Mouse (Mus musculus) megakaryocyte, adult 5-6 weeks (primary cell): ENCODE measurements at regions not wholly inside any gene's neighbourhood (a gene's known extent, or its start where the extent isn't known, plus 50 kb on each side); places are given as distances from the start of the nearest gene placed in this dataset.

Experiments
- ATAC-seq: 2 replicates; pipeline ENCODE4 v1.8.0; 2016; ENCODE audit warnings: mild to moderate bottlenecking, inconsistent platforms; ENCODE audit not compliant: poor library complexity, severe bottlenecking

DNA sequence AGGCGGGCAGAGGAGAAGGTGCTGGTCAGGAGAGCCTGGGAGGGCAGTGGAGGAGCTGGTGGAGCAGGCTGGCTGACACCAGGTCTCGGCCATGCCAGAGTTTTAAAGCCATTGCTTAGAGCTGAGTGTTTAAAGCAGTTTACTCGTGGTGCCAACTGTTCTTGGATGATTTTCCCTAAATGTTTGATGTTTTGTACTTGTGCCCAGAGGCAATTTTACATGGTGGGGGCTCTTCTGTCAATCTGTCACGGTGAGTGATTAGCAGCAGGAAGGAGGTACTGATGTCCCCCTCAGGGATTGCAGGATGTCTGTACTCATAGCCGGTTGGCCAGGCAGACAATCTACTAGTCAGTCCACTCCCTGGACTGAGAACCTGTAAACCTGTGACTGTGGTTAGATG, 156.7 kb upstream of the 4931429L15Rik start:
- no peak for ATAC-seq

GRCm38 (mm10) chr9:46473681-46474080, 153.9 kb upstream of the 4931429L15Rik start:
- no peak for ATAC-seq

DNA sequence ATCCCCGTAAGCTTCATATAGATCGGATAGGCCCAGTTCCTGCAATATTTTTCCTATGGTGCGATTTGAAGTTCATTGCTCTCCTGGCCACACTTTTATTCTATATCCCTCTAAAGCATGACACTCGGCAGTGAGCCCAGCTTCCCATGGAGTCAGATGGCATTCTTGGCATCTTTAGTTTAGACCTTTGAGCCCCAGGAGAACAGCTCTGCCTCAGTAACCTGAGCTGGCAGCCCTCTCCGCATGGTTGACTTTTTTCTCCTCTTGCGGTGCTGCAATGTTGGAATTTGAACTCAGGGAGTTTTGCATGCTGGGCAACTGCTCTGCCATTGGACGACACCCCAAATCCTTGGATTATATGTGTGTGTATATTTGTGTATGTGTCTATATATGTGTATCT, 149.7 kb upstream of the 4931429L15Rik start:
- ATAC-seq: no peak

DNA sequence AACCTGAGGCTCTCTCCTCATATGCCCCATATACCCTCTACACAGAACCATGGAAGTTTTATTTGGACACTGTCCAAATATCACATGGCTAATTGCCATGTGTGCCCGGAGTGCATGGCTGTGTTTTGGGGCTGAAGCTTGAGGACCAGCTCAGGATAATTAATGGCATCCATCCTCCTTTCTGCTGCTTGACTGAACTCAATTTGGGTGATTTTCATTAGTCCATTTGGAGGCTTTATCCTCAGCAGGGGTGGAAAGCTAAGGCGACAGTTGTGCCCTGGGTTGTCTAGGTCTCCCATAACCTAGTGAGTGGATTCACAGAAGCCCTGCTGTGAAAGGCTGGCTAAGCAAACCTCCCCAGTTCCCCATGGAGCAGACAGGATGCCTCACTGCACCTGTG, 148.5 kb upstream of the 4931429L15Rik start:
- no peak for ATAC-seq

DNA sequence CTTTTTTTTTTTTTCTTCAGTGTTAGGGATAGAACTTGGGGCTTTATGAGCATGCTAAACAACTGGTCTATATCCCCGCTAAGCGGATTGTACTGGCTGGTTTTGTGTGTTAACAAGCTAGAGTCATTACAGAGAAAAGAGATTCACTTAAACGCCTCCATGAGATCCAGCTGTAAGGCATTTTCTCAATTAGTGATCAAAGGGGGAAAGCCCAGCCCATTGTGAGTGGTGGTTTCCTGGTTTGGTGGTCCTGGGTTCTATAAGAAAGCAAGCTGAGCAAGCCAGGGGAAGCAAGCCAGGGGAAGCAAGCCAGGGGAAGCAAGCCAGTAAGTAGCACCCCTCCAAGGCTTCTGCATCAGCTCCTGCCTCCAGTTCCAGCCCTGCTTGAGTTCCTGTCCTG, 147.9 kb upstream of the 4931429L15Rik start:
- ATAC-seq: no peak

- no peak for ATAC-seq
Measured at GRCm38 (mm10) chr9:46462681-46463080, 142.9 kb upstream of the 4931429L15Rik start.

GRCm38 (mm10) chr9:46457945-46458344, 138.2 kb upstream of the 4931429L15Rik start:
- no peak for ATAC-seq

GRCm38 (mm10) chr9:46454807-46455610, 135.2 kb upstream of the 4931429L15Rik start:
- ATAC-seq: no peak

DNA sequence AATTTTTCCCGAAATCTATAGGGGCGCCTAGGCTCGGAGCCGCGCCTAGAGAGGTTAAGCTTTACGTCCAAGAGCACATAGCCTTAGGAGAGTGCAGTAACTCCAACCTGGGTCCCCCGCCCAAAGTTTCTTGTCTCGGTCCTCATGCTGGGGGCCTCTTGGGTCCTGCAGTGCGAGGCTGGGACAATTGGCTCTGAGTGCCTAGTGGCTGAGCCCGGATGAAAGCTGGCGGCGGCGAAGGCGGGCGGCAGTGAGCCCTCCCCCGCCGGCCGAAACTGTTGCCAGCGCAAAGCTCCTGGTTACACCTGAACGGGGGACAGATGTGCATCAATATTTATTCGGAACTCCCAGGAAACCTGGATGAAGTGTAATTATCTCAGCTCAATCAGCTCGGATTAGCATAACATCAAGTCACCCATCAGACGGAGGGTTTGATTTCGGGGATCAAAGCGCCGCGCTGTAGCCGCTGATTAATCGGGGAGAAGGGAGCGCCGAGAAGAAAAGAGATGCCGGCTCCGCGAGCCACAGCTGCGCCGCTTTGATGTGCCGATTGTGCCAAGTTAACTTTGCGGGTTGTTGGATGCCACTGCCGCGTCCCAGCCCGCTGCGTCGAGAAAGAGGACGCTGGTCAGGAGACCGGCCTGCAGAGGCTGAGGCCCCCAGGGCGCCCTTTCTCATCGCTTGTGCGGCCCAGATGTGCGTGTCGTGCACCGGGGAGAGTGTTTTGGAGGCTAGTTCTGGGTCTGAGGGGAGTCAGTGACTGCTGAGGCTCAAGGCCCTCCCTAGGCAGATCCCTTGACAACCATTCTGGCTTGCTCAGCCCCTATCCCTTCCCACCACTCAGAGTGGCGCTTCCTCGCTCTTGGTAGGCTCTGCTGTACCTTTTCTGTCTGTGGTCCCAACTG, 123.7 kb upstream of the 4931429L15Rik start:
- no peak for ATAC-seq

DNA sequence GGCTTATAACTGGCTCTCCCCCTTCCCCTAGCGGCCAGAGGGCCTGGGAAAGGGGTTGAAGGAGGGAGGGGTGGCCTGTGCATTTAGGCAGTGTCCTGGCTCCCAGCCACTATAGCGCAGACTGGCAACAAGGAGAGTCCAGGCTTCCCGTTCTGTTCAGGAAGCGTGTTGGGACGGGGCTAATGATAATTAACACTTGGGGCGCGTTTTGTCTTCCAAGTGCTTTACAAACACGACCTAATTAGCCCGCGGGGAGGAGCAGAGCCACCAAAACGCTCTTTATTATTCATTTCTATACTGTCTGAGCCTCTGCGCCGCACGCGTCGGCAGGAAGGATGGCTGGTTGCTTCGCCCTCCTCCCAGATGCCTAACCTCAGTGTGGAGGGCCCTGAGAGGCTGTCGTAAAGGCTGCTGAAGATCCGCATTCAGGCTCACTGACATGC, 123.0 kb upstream of the 4931429L15Rik start:
- ATAC-seq: no peak

- ATAC-seq: no peak
Measured at GRCm38 (mm10) chr9:46440226-46440625, 120.4 kb upstream of the 4931429L15Rik start.

DNA sequence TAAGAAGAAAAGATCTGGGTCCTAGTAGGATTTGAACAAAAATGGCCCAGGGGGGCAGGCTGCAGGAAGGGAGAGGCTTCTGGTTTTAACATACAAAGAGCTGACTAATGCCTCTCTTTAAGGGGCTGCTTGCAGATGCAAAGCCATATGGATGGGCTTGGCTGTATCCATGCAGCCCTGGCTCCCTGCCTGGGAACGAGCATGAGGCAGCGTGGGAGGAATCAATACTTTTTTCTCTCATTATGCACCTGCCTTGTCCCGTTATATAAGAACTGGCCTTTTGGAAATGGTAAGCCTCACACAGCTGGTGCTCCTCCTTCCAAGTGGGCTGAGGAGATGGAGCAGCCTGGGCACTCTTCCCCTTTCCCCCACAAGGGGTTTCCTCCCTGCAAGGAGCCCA, 114.9 kb upstream of the 4931429L15Rik start:
- ATAC-seq: no peak

DNA sequence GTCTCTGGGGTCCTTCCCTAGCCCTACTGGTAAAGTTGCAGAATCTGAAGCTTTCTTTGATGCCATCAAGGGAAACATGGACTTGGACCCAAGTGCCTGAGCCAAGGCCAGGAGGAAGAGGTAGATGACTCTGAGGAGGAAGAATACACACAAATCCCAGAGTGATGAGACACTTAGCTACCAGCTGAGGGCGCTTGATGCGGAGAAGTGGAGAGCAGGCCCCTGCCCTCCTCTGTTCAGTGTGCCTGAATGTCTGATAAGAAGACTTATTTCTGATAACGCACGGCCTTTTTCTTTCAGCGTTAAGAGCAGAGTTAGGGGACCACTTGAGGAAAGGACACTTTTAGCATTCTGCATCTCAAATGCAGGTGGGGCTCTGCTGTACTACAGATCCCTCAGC, 113.9 kb upstream of the 4931429L15Rik start:
- no peak for ATAC-seq

GRCm38 (mm10) chr9:46431053-46431452, 111.3 kb upstream of the 4931429L15Rik start:
- no peak for ATAC-seq

DNA sequence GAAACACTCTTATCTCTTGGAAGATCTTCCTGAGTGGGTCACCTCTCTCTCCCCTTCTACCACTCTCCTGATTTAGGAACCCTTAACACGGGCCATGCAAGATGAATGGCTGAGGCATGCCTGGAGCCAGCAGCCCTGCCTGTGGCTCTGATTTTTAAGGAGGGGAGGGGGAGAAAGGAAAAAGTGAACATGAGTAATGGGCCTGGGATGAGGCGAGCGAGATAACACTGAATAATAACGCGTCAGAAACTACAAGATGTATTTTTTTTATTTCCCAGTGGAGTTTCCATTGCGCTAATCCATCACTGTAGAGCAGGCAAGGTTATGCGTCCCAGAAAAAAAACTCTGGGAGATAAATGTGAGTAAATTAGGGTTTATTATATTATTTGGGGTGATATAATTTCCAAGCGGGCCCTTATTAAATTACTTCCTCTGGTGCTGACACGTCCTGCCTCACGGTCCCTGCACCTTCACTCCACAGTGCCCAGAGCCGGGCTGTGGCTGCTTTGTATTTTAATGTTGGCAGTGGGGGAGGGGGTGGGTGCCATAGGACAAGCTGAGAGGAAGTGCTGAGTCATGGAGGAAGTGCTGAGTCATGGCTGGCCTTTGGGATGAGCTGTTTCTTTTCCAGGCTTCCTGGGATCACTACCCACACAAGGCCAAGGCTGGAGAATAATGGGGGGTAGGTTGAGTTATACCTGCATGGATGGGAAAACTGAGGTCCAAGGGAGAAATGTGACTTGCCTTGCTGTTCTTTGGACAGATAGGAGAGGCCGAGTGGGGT, 103.6 kb upstream of the 4931429L15Rik start:
- no peak for ATAC-seq

GRCm38 (mm10) chr9:46421688-46422274, 102.0 kb upstream of the 4931429L15Rik start:
- no peak for ATAC-seq

GRCm38 (mm10) chr9:46411686-46412085, 91.9 kb upstream of the 4931429L15Rik start:
- no peak for ATAC-seq

DNA sequence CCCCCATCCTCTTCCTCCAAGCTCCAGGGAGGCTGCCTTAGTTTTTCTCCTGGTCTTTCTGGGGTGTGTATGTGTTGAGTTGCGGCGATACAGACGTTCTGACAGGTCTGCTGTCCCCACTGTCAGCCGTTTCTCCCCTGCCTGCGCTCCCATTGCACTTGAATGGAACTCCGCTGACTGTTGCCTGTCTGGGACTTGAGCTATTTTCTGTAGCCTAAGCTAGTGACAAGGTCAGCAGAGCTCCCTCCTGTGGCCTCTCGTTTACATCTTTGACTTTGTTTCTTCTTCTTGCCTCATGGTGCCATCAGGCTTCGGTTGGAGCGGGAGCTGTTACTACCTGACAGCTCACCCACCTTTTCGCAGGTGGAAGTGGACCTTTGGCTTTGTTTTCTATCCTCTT, 89.0 kb upstream of the 4931429L15Rik start:
- no peak for ATAC-seq

DNA sequence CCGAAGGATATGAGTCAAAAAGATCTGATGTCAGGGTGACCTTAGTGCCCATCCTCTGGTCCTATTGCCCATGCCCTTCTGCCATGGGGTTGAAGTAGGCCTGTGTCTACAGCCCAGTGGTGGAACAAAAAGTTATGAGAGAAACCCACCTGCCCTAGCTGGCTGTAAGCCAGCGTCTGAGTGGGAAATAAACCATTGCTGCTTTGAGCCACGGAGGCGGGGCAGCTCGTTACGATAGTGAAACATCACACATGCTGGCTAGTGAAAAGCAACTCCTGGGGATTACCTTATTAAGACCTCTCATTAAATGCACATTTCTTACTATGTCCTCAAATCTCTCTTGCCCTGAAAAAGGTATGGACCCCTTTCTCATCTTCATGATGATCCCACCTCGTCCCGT, 86.8 kb upstream of the 4931429L15Rik start:
- no peak for ATAC-seq

- no peak for ATAC-seq
Measured at GRCm38 (mm10) chr9:46396591-46396990, 76.8 kb upstream of the 4931429L15Rik start.
